Mouse (Mus musculus) cerebellum, postnatal 4 days (tissue): ENCODE results near the gene Vmn1r85.

Source experiments
- DNase-seq, 2 experiments: peaks; one replicate each; pipeline ENCODE4 v3.0.0; 2022; ENCODE audit warnings: low spot score in 2 of 2, mixed read lengths in 1 of 2

Vmn1r85 gene

GRCm38 (mm10) chr7:13038621-13039169, 56.3 kb downstream of the Vmn1r85 start:
- no peak for DNase-seq

DNA sequence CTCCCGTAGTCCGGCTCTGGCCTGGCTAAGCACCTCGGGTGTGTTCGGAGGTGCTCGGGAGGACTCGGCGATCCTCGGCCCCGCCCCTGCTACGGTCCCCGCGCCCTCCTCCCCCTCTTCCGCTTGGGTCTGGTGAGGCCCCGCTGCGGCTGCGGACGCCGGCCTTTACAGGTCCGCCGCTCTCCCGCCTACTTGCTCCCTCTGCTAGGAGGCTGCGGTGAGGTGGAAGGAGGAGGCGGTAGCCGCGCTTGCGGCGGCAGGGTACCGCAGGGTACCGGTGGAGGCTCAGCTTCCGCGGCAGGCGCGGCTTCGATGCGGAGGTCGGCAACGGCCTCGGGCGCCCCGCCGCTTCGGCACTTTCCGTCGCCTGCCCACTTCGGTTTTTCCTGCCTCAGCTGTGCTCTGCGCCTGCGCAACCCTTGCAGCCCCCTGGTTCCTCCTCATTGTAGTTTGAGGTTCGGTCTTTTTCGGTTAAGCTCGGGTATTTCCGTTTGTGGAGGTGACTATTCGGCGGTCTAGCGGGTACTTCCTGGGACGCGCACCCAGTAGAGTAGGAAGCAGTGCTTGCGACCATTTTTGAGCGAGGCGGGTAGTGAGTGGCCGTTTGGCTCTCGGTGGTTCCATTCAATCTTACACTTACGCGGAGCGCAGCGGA, 56.9 kb downstream of the Vmn1r85 start, which contains the start of gene Ube2m:
TSS of gene Ube2m (minus strand) at position 375 of the 655 bp plus-strand sequence.
- peak; percentile 99 for DNase-seq

DNA sequence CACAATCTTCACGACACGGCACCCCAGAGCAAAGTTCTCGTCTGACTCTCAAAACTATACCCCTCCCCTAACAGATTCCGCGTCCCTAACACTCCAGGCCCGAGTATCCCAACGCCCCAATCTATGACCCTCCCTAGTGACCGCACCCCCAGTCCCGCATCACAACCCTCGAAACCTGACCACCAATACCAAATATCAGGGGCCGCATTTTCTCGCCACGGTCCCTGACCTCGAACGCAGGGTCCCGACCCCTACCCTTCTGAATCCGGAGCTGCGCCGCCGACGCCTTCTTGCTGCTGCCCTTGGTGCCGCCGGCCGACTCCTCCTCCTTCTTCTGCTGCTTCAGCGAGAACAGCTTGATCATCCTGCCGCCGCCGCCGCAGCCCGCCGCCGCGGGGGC, 57.6 kb downstream of the Vmn1r85 start:
- DNase-seq = no peak

- no peak for DNase-seq
Measured at GRCm38 (mm10) chr7:13036806-13037205, 58.2 kb downstream of the Vmn1r85 start.

DNA sequence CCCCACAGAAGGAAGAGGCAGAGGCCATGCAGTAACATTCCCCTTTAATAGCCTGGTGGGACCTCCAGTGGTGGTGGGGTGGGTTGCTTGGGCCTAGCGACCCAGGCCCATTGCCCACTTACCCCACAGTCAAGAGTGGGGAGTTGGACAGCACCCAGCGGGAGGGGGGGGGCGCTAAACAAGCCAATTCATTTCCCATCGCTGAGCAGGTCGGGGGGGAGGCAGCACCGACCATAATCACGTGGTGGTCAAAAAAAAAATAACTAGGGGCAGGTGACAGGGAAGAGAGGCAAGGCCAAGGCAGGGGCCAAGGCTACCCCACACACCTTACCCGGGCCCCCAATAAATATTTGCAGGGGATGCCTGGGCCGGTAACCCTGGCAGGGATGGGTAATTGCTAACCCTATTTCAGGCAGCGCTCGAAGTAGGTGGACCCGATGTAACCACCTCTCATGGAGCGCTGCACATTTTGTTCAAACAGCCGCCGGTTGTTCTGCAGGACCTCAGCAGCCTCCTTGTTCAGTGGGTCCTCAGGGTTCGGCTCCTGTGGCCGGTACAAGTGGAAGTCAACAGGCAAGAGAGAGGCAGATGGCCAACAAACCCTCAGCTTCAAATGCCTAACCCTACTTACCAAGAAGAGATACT, 59.6 kb downstream of the Vmn1r85 start:
- DNase-seq = no peak

GRCm38 (mm10) chr7:13034148-13034977, 60.6 kb downstream of the Vmn1r85 start, which contains the start of gene Chmp2a:
TSS of gene Chmp2a (minus strand) at chr7:13034807.
- DNase-seq = peak; percentile 97

DNA sequence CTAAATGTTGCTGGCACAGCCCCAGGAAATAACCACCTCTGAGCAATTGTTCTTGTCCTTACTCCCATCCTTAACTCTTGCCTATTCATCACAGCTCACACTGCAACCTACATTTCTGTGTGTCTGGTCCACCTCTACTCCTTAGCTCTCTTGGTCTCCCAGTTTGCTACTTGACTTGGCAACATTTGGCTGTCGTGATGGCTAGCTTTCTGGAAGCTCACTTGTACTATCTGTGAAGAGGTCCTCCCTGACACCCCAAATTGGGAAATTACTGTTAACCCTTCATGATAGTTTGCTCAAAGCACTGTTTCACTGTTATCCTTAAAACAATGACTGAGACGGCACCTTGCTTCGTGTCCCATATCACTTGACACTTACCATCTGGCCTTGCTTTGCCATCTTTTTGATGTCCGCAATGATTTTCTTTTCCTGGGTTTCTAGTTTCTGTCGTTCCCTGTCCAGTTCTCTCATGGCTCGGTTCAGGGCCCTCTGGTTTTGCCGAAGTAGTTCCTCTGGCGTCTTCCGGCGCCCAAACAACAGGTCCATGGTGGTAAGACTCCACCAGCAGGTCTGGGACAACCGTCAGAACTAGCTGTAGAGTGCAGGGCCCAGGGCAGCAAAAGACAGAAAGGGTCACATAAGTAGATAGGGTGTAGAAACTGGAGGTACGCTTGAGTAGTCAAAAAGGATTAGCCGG, 61.4 kb downstream of the Vmn1r85 start:
- DNase-seq = no peak
